Mouse (Mus musculus) cerebellum, postnatal 25 days (tissue): ENCODE results near the gene Ccdc88b.
"Not testable (repeated sequence)": the region's sequence is repeated elsewhere in the genome, so short reads cannot be mapped to it uniquely, and the experiment has no call there.

Experiments
- DNase-seq, 2 experiments: peaks; one replicate each; pipeline ENCODE4 v3.0.0; 2021; ENCODE audit warnings: mixed read lengths in 2 of 2

Gene Ccdc88b

DNA sequence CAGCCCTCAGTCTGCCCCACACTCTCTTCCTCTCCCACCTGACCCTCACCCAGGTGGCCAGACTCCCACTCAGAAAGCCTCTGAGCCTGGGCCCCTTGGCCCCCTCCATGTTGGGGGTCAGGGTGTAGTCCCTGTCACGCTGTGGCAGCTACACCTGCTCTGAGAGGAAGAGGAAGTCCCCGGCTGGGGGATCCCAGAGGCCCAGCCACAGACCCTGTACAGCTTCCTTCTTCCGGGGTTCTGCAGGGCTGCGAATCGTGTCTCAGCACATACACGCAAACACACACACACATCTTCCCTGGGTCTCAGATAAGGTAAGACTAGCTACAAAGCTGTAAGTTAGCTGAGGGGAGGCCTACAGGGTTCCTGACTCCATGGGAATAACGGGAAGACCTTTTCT is at the start of gene Ccdc88b:
TSS of gene Ccdc88b (minus strand) at position 181 of the 400 bp plus-strand sequence.
- DNase-seq, result no peak

DNA sequence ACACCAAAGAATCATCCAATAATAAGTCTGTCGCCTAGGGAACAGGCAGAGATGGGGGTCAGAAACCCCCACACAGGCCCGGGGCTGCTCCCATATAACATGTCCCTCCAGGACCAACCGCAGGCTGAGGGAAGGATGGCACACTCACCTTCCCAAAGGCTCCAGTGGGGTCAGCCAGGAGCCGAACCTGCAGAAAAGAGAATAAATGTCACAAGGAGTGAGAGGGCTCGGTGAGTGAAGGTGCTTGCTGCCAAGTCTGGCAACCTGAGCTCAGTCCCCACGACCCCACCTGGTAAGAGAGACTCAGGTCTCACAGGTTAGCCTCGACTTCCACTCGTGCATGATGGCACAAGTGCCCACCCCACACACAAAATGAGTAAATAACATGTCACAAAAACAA is 49.1 kb upstream of the Ccdc88b start:
- DNase-seq, result peak in 1 of 2 experiments; percentile 15

DNA sequence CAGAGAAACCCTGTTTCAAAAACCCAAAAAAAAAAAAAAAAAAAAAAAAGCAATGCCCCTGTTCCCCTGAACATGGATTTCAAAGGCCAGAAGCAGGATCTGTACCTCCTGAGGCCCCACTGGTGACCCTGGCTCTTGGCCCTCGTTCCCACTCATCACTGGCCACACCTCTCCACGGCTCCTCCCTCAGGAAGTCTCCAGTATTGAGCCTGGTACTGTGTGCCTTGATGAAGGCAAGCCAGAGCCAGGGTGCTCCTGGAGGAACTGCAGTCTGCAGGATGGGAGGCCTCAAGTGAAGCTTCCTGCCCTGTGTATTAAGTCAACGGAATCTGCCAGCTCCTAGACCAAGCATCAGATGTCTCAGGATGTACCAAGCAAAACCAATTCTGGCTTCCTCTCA is 48.2 kb upstream of the Ccdc88b start:
- peak; percentile 15 to 27 for DNase-seq

- no peak for DNase-seq
These were observed 47.6 kb upstream of the Ccdc88b start for GRCm38 (mm10) chr19:6905498-6906159.

GRCm38 (mm10) chr19:6904846-6905245 is 46.8 kb upstream of the Ccdc88b start:
- no peak for DNase-seq

- no peak for DNase-seq
These were observed 45.0 kb upstream of the Ccdc88b start for GRCm38 (mm10) chr19:6903031-6903430.

DNA sequence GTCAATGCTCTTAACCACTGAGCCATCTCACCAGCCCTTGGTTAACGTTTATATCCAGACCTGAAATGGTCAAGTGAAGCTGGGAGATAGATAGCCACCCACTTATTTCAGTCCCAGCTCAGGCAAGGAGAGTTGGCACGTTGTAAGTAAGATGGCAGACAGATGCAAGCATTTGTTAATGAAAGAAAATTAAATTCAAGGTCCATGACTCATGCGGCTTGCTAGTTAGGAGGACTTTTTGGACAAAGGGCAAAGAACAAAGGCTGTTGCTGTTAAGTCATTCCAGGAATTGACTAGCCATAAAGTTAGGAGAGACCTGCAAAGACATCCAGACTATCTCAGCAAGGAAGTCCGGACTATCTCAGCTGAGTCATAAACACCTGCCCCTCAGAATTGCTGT is 41.6 kb upstream of the Ccdc88b start:
- DNase-seq, result no peak

GRCm38 (mm10) chr19:6895608-6896305 is 37.7 kb upstream of the Ccdc88b start:
- not testable (repeated sequence) for DNase-seq

DNA sequence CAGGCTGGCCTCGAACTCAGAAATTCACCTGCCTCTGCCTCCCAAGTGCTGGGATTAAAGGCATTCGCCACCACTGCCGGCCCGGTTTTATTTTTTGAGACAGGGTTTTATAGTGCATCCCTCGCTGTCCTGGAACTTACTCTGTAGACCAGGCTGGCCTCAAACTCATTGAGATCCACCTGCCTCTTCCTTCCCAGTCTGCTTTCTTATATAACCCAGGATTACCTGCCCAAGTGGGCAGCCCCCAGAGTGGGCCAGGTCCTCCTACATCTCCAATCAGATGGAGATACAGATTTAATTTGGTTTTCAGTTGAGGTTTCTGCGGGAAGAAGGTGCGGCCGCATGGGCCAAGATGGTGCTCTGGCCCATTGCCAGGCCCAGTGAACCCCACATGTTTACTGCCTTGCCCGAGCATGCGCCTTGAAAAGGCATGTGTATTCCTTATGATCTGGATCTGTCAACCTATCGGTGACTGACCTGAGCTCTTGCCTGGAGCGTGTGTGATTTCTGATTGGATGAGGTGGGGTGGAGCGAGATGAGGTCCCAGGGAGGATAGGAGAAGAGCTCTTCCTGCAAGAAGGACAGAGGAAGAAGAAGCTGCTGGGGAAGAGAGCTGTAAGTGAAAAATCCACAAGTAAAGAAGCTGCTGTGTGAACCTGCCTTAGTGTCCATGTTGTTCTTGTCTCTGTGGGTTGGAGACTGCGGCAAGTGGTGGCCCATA is 35.9 kb upstream of the Ccdc88b start:
- DNase-seq, result peak in 1 of 2 experiments; percentile 17

GRCm38 (mm10) chr19:6892512-6892911 is 34.5 kb upstream of the Ccdc88b start:
- no peak for DNase-seq

DNA sequence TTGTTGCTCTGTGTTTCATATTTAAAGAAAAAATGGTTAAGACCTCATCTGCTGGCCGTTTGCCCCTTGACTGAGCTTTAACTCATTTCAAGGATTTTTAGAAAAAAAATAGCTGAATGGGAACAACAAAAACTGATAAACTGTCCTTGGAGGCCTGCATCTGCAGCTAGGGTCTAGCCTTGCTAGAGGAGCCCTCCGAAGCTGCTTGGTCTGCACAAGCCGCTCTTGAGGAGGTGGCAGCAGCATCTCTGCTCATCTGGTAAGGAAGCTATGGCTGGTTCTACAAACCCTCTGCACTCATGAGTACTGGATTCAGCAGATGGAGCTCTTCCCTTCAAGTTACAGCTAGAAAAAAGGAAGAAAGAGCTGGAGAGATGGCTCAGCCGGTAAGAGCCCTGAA is 20.0 kb upstream of the Ccdc88b start:
- DNase-seq, result no peak

- DNase-seq, result no peak
These were observed 18.8 kb upstream of the Ccdc88b start for GRCm38 (mm10) chr19:6876799-6877198.

- no peak for DNase-seq
These were observed 17.8 kb upstream of the Ccdc88b start for GRCm38 (mm10) chr19:6875834-6876233.

DNA sequence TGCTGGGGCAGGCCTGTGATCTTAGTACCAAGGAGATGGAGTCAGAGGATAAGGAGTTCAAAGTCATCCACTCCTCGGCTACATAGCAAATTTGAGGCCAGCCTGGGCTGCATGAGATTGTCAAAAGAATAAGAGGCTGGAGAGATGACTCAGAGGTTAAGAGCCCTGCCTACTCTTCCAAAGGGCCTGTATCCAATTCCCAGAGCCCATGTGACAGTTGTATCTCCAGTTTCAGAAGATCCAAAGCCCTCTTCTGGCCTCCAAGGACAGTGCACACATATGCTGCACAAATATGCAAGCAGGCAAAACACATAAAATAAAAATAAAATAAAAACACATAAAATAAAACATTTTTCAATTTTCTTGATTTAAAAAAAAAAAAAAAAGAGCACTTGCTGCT is 16.2 kb upstream of the Ccdc88b start:
- DNase-seq, result no peak

DNA sequence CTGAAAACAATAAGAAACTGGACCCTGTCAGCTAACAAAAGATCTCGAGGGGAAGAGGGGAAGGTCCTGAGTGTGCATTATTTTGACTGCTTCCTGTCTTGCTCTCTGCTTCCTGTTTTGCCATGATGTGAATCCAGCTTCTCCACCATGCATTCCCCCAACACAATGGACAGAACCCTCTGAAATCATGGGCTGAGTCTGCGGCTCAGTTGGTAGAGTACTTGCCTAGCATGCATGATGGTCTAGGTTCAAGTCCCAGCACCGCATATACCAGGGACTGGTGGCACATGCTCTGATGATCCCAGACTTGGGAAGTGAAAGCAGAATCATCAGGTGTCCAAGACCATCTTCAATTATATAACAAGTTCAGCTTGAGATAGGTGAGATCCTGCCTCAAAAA is 14.7 kb upstream of the Ccdc88b start:
- no peak for DNase-seq

- no peak for DNase-seq
These were observed 13.7 kb upstream of the Ccdc88b start for GRCm38 (mm10) chr19:6871574-6872271.

DNA sequence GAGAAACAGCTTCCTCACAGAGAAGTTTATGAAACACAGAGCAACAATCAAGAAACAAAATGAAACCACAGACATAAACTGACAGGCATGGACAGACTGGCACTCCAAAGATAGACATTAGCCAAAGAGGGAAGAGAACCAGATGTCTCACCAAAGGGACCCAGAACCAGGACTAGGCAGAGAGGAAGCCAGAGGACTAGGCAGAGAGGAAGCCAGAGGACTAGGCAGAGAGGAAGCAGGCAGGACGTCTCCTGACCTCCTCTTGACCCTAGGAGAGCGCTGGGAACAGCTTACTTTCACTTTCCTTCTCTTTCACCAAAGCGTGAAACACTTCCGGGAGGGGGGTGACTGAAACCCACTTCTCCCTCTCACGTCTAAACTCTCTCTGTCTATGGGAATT is 11.3 kb upstream of the Ccdc88b start:
- no peak for DNase-seq

DNA sequence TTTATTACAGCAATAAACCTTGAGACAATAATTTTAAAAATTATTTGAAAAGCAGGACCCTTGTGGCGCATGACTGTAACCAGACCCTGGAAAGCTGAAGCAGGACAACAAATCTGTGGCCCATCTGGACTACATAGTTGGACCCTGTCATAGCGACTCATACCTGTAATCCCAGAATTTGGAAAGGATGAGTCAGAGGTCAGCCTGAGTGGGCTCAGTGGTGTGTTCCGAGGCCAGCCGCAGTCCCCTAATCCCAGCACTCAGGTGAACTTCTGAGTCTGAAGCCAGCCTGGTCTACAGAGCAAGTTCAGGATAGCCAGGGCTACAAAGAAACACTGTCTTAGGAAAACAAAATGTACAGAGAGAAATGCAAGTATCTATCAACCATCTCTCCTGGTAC is 3.4 kb upstream of the Ccdc88b start:
- DNase-seq, result no peak

- DNase-seq, result no peak
These were observed 2.7 kb upstream of the Ccdc88b start for GRCm38 (mm10) chr19:6860706-6861105.

DNA sequence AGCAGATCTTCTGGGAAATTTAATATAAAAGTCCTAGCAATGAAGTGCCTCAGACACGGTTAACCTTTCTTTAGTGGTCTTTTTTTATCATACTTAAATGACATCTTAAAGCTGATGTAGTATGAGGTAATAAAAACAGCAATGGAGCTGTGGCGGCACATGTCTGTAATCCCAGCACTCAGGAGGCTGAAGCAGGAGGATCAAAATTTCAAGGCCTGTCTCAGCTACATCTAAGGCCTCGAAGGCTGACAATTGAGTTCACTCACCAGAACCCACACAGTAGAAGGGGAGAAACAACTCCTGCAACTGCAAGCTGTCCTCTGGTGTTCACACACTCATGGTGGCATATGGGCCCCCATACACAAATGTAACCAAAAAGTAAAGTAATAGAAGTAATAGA is 2.0 kb upstream of the Ccdc88b start:
- DNase-seq, result no peak

- no peak for DNase-seq
These were observed 1.1 kb upstream of the Ccdc88b start for GRCm38 (mm10) chr19:6859032-6859651.

GRCm38 (mm10) chr19:6857391-6858005 is 513 bp downstream of the Ccdc88b start:
- no peak for DNase-seq
